Mouse (Mus musculus) bone marrow, adult 2 months (tissue): ENCODE measurements around the gene Btnl10.

Experiments
- CTCF ChIP-seq: fragments of 200-500 bp; IDR thresholded peaks from 2 replicates; pipeline ENCODE4 v1.5.1; 2011; ENCODE audit warnings: low read length, control low read depth; ENCODE audit not compliant: control insufficient read depth, insufficient read depth
- POLR2A ChIP-seq: fragments of 200-500 bp; IDR thresholded peaks from 2 replicates; pipeline ENCODE4 v1.6.1; 2011; ENCODE audit warnings: low read depth, mild to moderate bottlenecking, control low read depth, low read length, borderline replicate concordance; ENCODE audit not compliant: control insufficient read depth

GRCm38 (mm10) chr11:58964216-58964615 lies 46.5 kb downstream of the Btnl10 start:
- TF ChIP-seq CTCF: no peak
- no peak for TF ChIP-seq POLR2A
